Mouse (Mus musculus) stomach, postnatal 0 days (tissue): ENCODE measurements around the gene Gm45713. TPM values are rescaled to one million over a fixed set of nuclear protein-coding genes. Genes with fewer than 3 reads are reported as not detected.
A peak's percentile ranks its signal among the peaks of the same experiment; 100 is the strongest.

Experiments used
- ATAC-seq: fragments of 200-750 bp; cut with Nextera tagmentation; 2 replicates; pipeline ENCODE4 v1.8.0; 2017; ENCODE audit not compliant: low FRiP score, low TSS enrichment
- DNase-seq: peaks from one replicate; pipeline ENCODE4 v3.0.0-alpha.2; 2016; ENCODE audit warnings: low spot score
- H3K27ac ChIP-seq: fragments of 300-500 bp; sonication (generic); replicated peaks from 2 replicates; pipeline ENCODE4 v1.5.1; 2014; ENCODE audit warnings: mild to moderate bottlenecking, control low read depth
- H3K27me3 ChIP-seq: fragments of 300-500 bp; sonication (generic); 2 replicates; pipeline ENCODE4 v1.6.1; 2014; ENCODE audit warnings: low read length; ENCODE audit not compliant: control insufficient read depth, insufficient read depth
- H3K36me3 ChIP-seq: fragments of 300-500 bp; sonication (generic); 2 replicates; pipeline ENCODE4 v1.6.1; 2014; ENCODE audit warnings: low read length, mixed read lengths; ENCODE audit not compliant: control insufficient read depth, insufficient read depth
- H3K4me1 ChIP-seq: fragments of 300-500 bp; sonication (generic); replicated peaks from 2 replicates; pipeline ENCODE4 v1.6.1; 2014; ENCODE audit warnings: antibody characterized with exemption; ENCODE audit not compliant: control insufficient read depth, insufficient read depth
- H3K4me2 ChIP-seq: fragments of 300-500 bp; sonication (generic); replicated peaks from 2 replicates; pipeline ENCODE4 v1.6.1; 2014; ENCODE audit warnings: low read depth, mild to moderate bottlenecking, control low read depth, moderate library complexity
- H3K4me3 ChIP-seq: fragments of 300-500 bp; sonication (generic); 2 replicates; pipeline ENCODE4 v1.5.1; 2014; ENCODE audit warnings: low read depth, low read length, control low read depth
- H3K9ac ChIP-seq: fragments of 300-500 bp; sonication (generic); 2 replicates; pipeline ENCODE4 v1.6.1; 2014; ENCODE audit warnings: mild to moderate bottlenecking, low read length, control low read depth, mixed read lengths
- H3K9me3 ChIP-seq: fragments of 300-500 bp; sonication (generic); 2 replicates; pipeline ENCODE4 v1.6.1; 2016; ENCODE audit warnings: low read length; ENCODE audit not compliant: control insufficient read depth
- CTCF ChIP-seq: IDR thresholded peaks from 2 replicates; pipeline ENCODE4 v1.5.1; 2016; ENCODE audit warnings: antibody characterized with exemption, low read depth, mild to moderate bottlenecking, moderate library complexity
- EP300 ChIP-seq: optimal IDR thresholded peaks from 2 replicates; pipeline ENCODE3; 2016; ENCODE audit warnings: antibody characterized with exemption
- WGBS: fragments of 180-500 bp; shearing (Covaris S2); extraction: QIAGEN DNeasy Blood & Tissue Kit; methylation state at CpG from one replicate; pipeline ENCODE4 v1.1.7; 2014; 5-methylcytosine and 5-hydroxymethylcytosine counted together
- polyA plus RNA-seq: library from polyadenylated mRNA; unstranded; fragments of >200 nt; fragmentation: Nextera tagmentation; extraction: Ambion mirVana; gene quantifications from 2 replicates; pipeline ENCODE4 v1.2.1, GENCODE M21; 2015

Gm45713 gene
- polyA plus RNA-seq, 1 experiment from 2014 or later, result 1.1 TPM

- Histone ChIP-seq H3K4me1 (0 out of 2 replicates have a peak, but pooled peaks cover 2% of the 10 kb centered on the region), H3K27me3 (no peaks in the 10 kb centered on the region), H3K36me3 (peaks cover 6% of the 10 kb centered on the region), H3K4me2 (no peak overlapping the region), H3K9me3 (no peaks in the 10 kb centered on the region), H3K27ac (no peak overlapping the region), H3K4me3 (no peak overlapping the region), H3K9ac (no peak overlapping the region)
- TF ChIP-seq CTCF (no peak), EP300 (no peak)
- ATAC-seq (no peak), DNase-seq (no peak)
- WGBS, result 94% methylated on average over 8 of the region's 8 CpGs
Measured at GRCm38 (mm10) chr7:45145460-45145859, 9.4 kb upstream of the Gm45713 start.

GRCm38 (mm10) chr7:45144368-45145174 lies 8.5 kb upstream of the Gm45713 start:
- no peaks in the 10 kb centered on the region for H3K9me3 ChIP-seq
- no peak overlapping the region for H3K4me3 ChIP-seq
- H3K4me1 ChIP-seq, result 0 out of 2 replicates have a peak, but pooled peaks cover 2% of the 10 kb centered on the region
- H3K36me3 ChIP-seq, result peaks cover 6% of the 10 kb centered on the region
- H3K9ac ChIP-seq, result no peak overlapping the region
- TF ChIP-seq EP300, result no peak
- TF ChIP-seq CTCF, result no peak
- no peaks in the 10 kb centered on the region for H3K27me3 ChIP-seq
- ATAC-seq (no peak; the same call in 1 of the 2 replicates), DNase-seq (no peak)
- H3K4me2 ChIP-seq, result no peak overlapping the region
- 75% methylated on average over 13 of the region's 13 CpGs for WGBS
- H3K27ac ChIP-seq, result 0 out of 2 replicates have a peak overlapping the region, but pooled peaks have one; percentile 8

- Histone ChIP-seq H3K4me3 (no peak overlapping the region), H3K27ac (no peak overlapping the region), H3K4me2 (no peak overlapping the region), H3K9ac (no peak overlapping the region), H3K9me3 (no peaks in the 10 kb centered on the region), H3K4me1 (no peaks in the 10 kb centered on the region), H3K27me3 (no peaks in the 10 kb centered on the region), H3K36me3 (peaks cover 6% of the 10 kb centered on the region)
- ATAC-seq, result no peak
- 92% methylated on average over 5 of the region's 5 CpGs for WGBS
- no peak for DNase-seq
- TF ChIP-seq CTCF (no peak), EP300 (no peak)
Measured at GRCm38 (mm10) chr7:45141914-45142313, 5.9 kb upstream of the Gm45713 start.

- Histone ChIP-seq H3K9ac (no peak overlapping the region), H3K4me1 (no peaks in the 10 kb centered on the region), H3K4me3 (no peak overlapping the region), H3K4me2 (no peak overlapping the region), H3K27ac (no peak overlapping the region), H3K27me3 (no peaks in the 10 kb centered on the region), H3K36me3 (peaks cover 4% of the 10 kb centered on the region), H3K9me3 (no peaks in the 10 kb centered on the region)
- ATAC-seq, result no peak
- DNase-seq, result no peak
- 89% methylated on average over 3 of the region's 3 CpGs for WGBS
- no peak for TF ChIP-seq EP300
- no peak for TF ChIP-seq CTCF
Measured at GRCm38 (mm10) chr7:45141319-45141718, 5.3 kb upstream of the Gm45713 start.

GRCm38 (mm10) chr7:45139904-45140723 lies 4.1 kb upstream of the Gm45713 start:
- Histone ChIP-seq H3K9ac (no peak overlapping the region), H3K4me1 (no peaks in the 10 kb centered on the region), H3K36me3 (peaks cover 4% of the 10 kb centered on the region), H3K27ac (no peak overlapping the region), H3K4me2 (no peak overlapping the region), H3K4me3 (no peak overlapping the region), H3K27me3 (no peaks in the 10 kb centered on the region), H3K9me3 (no peaks in the 10 kb centered on the region)
- DNase-seq (no peak), ATAC-seq (no peak)
- WGBS, result 65% methylated on average over 8 of the region's 8 CpGs
- no peak for TF ChIP-seq CTCF
- TF ChIP-seq EP300, result no peak
